Mouse (Mus musculus): ENCODE data around the gene P2rx1.

GRCm38 (mm10) chr11:73007698-73008481 is 9.0 kb downstream of the P2rx1 start:
- no peak for TF ChIP-seq GATA1 (IDR thresholded peaks at IDR 0.05; ENCODE audit: low read length)
- TF ChIP-seq TAL1 (IDR thresholded peaks at IDR 0.05; ENCODE audit: low read length), result no peak

All from erythroblast, embryonic 14.5 days (primary cell).